In genomic region chr10:128150941-128151340, GRCm38 (mm10) we compare ENCODE assay signal across 8 mouse cellular contexts. TPM values are rescaled to one million over a fixed set of nuclear protein-coding genes. Genes with fewer than 3 reads are reported as not detected.
DNase-seq lines count a peak whose midpoint lies in the region; ATAC-seq and TF ChIP-seq lines count a peak whose summit lies in the region.

No protein-coding gene starts in this region.

- ATAC-seq in heart, embryonic 15.5 days (replicated peaks; ENCODE audit: insufficient number of reproducible peaks, insufficient read depth, low FRiP score, low read depth), result peak; percentile 77
- no peak for ATAC-seq in lung, embryonic 14.5 days (ENCODE audit: insufficient read depth)
- ATAC-seq in forebrain, postnatal 0 days, result no peak
- ATAC-seq in hindbrain, embryonic 14.5 days (ENCODE audit: low FRiP score), result no peak

- H3K9ac ChIP-seq in ES-E14 (ENCODE audit: insufficient read depth, low read depth, low read length, poor library complexity, severe bottlenecking), result peak overlapping the region; percentile 46
- H3K9ac ChIP-seq in heart, embryonic 15.5 days, result 0 out of 2 replicates have a peak overlapping the region, but pooled peaks have one; percentile 16
- H3K9ac ChIP-seq in lung, embryonic 14.5 days, result no peak overlapping the region
- H3K9ac ChIP-seq in forebrain, postnatal 0 days, result no peak overlapping the region
- H3K9ac ChIP-seq in hindbrain, embryonic 14.5 days, result no peak overlapping the region

- WGBS in heart, embryonic 15.5 days, result 43% methylated on average over 14 of the region's 14 CpGs
- WGBS in lung, embryonic 14.5 days, result 74% methylated on average over 14 of the region's 14 CpGs
- WGBS in forebrain, postnatal 0 days, result 81% methylated on average over 14 of the region's 14 CpGs
- 80% methylated on average over 14 of the region's 14 CpGs for WGBS in hindbrain, embryonic 14.5 days

- peak overlapping the region; percentile 51 for H3K4me2 ChIP-seq in heart, embryonic 15.5 days
- no peak overlapping the region for H3K4me2 ChIP-seq in lung, embryonic 14.5 days
- no peak overlapping the region for H3K4me2 ChIP-seq in forebrain, postnatal 0 days (ENCODE audit: low read depth)
- no peak overlapping the region for H3K4me2 ChIP-seq in hindbrain, embryonic 14.5 days (replicated peaks)

- no peak for TF ChIP-seq CTCF in lung, embryonic 14.5 days (IDR thresholded peaks at IDR 0.05; ENCODE audit: low read depth)
- TF ChIP-seq CTCF in forebrain, postnatal 0 days (IDR thresholded peaks at IDR 0.05; ENCODE audit: low read depth), result no peak

- H3K27ac ChIP-seq in ES-E14 (ENCODE audit: insufficient read depth, low read depth, low read length, poor library complexity, severe bottlenecking), result no peak overlapping the region
- H3K27ac ChIP-seq in heart, embryonic 15.5 days, result peak overlapping the region; percentile 89
- peak overlapping the region; percentile 14; the same call in 1 of the 2 replicates for H3K27ac ChIP-seq in lung, embryonic 14.5 days (ENCODE audit: low read depth)
- H3K27ac ChIP-seq in forebrain, postnatal 0 days (ENCODE audit: low read depth, low read length), result no peak overlapping the region
- H3K27ac ChIP-seq in hindbrain, embryonic 14.5 days, result no peak overlapping the region

- H3K27me3 ChIP-seq in heart, embryonic 15.5 days, result no peaks in the 10 kb centered on the region
- no peaks in the 10 kb centered on the region for H3K27me3 ChIP-seq in lung, embryonic 14.5 days (ENCODE audit: insufficient read depth, low read length)
- H3K27me3 ChIP-seq in forebrain, postnatal 0 days (ENCODE audit: insufficient read depth, low read length), result no peaks in the 10 kb centered on the region
- H3K27me3 ChIP-seq in hindbrain, embryonic 14.5 days (ENCODE audit: control insufficient read depth, insufficient read depth, low read length), result no peaks in the 10 kb centered on the region

- in situ Hi-C loops in ES-E14 (cut with MboI; ENCODE audit: low sequenced_read_pairs in 2 of 2, unreplicated experiment in 2 of 2), result no loop called here

- no peaks in the 10 kb centered on the region for H3K9me3 ChIP-seq in ES-E14 (ENCODE audit: control insufficient read depth, insufficient read depth, low read depth, low read length)
- no peaks in the 10 kb centered on the region for H3K9me3 ChIP-seq in heart, embryonic 15.5 days (replicated peaks)
- no peaks in the 10 kb centered on the region for H3K9me3 ChIP-seq in lung, embryonic 14.5 days (ENCODE audit: low read depth, low read length)
- H3K9me3 ChIP-seq in forebrain, postnatal 0 days (ENCODE audit: low read length), result no peaks in the 10 kb centered on the region
- no peaks in the 10 kb centered on the region for H3K9me3 ChIP-seq in hindbrain, embryonic 14.5 days (ENCODE audit: control insufficient read depth, low read length)

- no peak overlapping the region for H3K4me3 ChIP-seq in ES-E14 (ENCODE audit: insufficient read depth in 1 of 2, low read depth in 1 of 2, low read length in 2 of 2, poor library complexity in 1 of 2, severe bottlenecking in 1 of 2)
- H3K4me3 ChIP-seq in heart, embryonic 15.5 days, result peak overlapping the region; percentile 18; the same call in 1 of the 2 replicates
- H3K4me3 ChIP-seq in lung, embryonic 14.5 days (ENCODE audit: low read depth, low read length), result no peak overlapping the region
- H3K4me3 ChIP-seq in forebrain, postnatal 0 days (ENCODE audit: low read depth, low read length), result no peak overlapping the region
- H3K4me3 ChIP-seq in hindbrain, embryonic 14.5 days (replicated peaks; ENCODE audit: low read length), result no peak overlapping the region

- peaks cover 7 to 9% of the 10 kb centered on the region in 2 experiments; a peak in 3 of 4 replicates for H3K4me1 ChIP-seq in ES-E14 (ENCODE audit: control insufficient read depth in 2 of 2, insufficient read depth in 2 of 2, low read length in 2 of 2, poor library complexity in 1 of 2)
- H3K4me1 ChIP-seq in heart, embryonic 15.5 days (replicated peaks), result peaks cover 45% of the 10 kb centered on the region
- H3K4me1 ChIP-seq in lung, embryonic 14.5 days (ENCODE audit: insufficient read depth), result 0 out of 2 replicates have a peak, but pooled peaks cover 3% of the 10 kb centered on the region
- H3K4me1 ChIP-seq in forebrain, postnatal 0 days (ENCODE audit: insufficient read depth), result no peaks in the 10 kb centered on the region
- H3K4me1 ChIP-seq in hindbrain, embryonic 14.5 days (replicated peaks; ENCODE audit: control insufficient read depth, insufficient read depth, low read length), result no peaks in the 10 kb centered on the region

- peaks cover 6% of the 10 kb centered on the region for H3K36me3 ChIP-seq in ES-E14 (ENCODE audit: control insufficient read depth, insufficient read depth, low read length, poor library complexity, severe bottlenecking)
- H3K36me3 ChIP-seq in heart, embryonic 15.5 days, result peaks cover 4% of the 10 kb centered on the region; the same call in 1 of the 2 replicates
- H3K36me3 ChIP-seq in lung, embryonic 14.5 days (ENCODE audit: insufficient read depth), result peaks cover 4% of the 10 kb centered on the region; the same call in 1 of the 2 replicates
- no peaks in the 10 kb centered on the region for H3K36me3 ChIP-seq in forebrain, postnatal 0 days (ENCODE audit: insufficient read depth)
- no peaks in the 10 kb centered on the region; the same call in 1 of the 2 replicates for H3K36me3 ChIP-seq in hindbrain, embryonic 14.5 days (replicated peaks; ENCODE audit: control insufficient read depth, insufficient read depth)

- no peak for DNase-seq in ES-E14 (ENCODE audit: low read depth, low spot score)
- DNase-seq in adrenal gland, postnatal 25 days, result peak; percentile 81
- DNase-seq in lung, embryonic 14.5 days, result peak; percentile 75
- no peak for DNase-seq in forebrain, postnatal 0 days
- no peak for DNase-seq in embryo, embryonic 10 days (ENCODE audit: low spot score)
- DNase-seq in frontal cortex, postnatal 14 days (ENCODE audit: low spot score in 2 of 2), result no peak
- DNase-seq in hindbrain, embryonic 14.5 days (ENCODE audit: low spot score), result no peak

TF ChIP-seq in ES-E14, 5 proteins besides CTCF, POLR2A, EP300 and RAD21:
- TF ChIP-seq MAFK (IDR thresholded peaks at IDR 0.05; ENCODE audit: insufficient read depth, low read depth, low read length) (no peak), HCFC1 (IDR thresholded peaks at IDR 0.05; ENCODE audit: borderline replicate concordance, insufficient read depth, low read length) (no peak), ZC3H11A (IDR thresholded peaks at IDR 0.05; ENCODE audit: borderline replicate concordance, low read depth, low read length) (no peak), ZNF384 (IDR thresholded peaks at IDR 0.05; ENCODE audit: low read depth, low read length) (no peak), CHD2 (IDR thresholded peaks at IDR 0.05; ENCODE audit: low read depth, low read length) (no peak)

RNA-seq across cellular contexts. Expression of gene Rbms2, which starts 29.2 kb away (rescaled TPM):
- total RNA-seq in ES-E14 (2012; rRNA removed), result 23.2 and 30.8 TPM in 2 replicates
- 84.6 and 85.7 TPM in 2 replicates for total RNA-seq in adrenal gland, postnatal 25 days (2021)
- 33.8 and 38.2 TPM in 2 replicates for polyA plus RNA-seq in heart, embryonic 15.5 days (2015; fragmentation: Nextera tagmentation; extraction: Ambion mirVana)
- 26.5 and 27.6 TPM in 2 replicates for polyA plus RNA-seq in lung, embryonic 14.5 days (2014; fragmentation: Nextera tagmentation; extraction: Ambion mirVana)
- 6.3 and 9.9 TPM in 2 replicates for total RNA-seq in forebrain, postnatal 0 days (2014; rRNA removed)
- 4.7 and 5.6 TPM in 2 replicates for polyA plus RNA-seq in forebrain, postnatal 0 days (2015; fragmentation: Nextera tagmentation; extraction: Ambion mirVana)
- 7.7 and 8.2 TPM in 2 replicates for polyA plus RNA-seq in hindbrain, embryonic 14.5 days (2014; fragmentation: Nextera tagmentation; extraction: Ambion mirVana)

RNA-seq across cellular contexts. Expression of gene Gls2, which starts 43.3 kb away (rescaled TPM):
- total RNA-seq in ES-E14 (2012; rRNA removed), result 21.9 and 40.7 TPM in 2 replicates
- 1.3 and 5.5 TPM in 2 replicates for total RNA-seq in adrenal gland, postnatal 25 days (2021)
- polyA plus RNA-seq in heart, embryonic 15.5 days (2015; fragmentation: Nextera tagmentation; extraction: Ambion mirVana), result 0.58 and 0.66 TPM in 2 replicates
- polyA plus RNA-seq in lung, embryonic 14.5 days (2014; fragmentation: Nextera tagmentation; extraction: Ambion mirVana), result 1.8 and 2.3 TPM in 2 replicates
- 1.00 and 2.1 TPM in 2 replicates for total RNA-seq in forebrain, postnatal 0 days (2014; rRNA removed)
- polyA plus RNA-seq in forebrain, postnatal 0 days (2015; fragmentation: Nextera tagmentation; extraction: Ambion mirVana), result 1.1 and 1.2 TPM in 2 replicates
- polyA plus RNA-seq in hindbrain, embryonic 14.5 days (2014; fragmentation: Nextera tagmentation; extraction: Ambion mirVana), result 1.7 and 1.9 TPM in 2 replicates

RNA-seq across cellular contexts. Expression of gene Baz2a, which starts 59.6 kb away (rescaled TPM):
- total RNA-seq in ES-E14 (2012; rRNA removed), result 42.8 and 59.9 TPM in 2 replicates
- total RNA-seq in adrenal gland, postnatal 25 days (2021), result 52.2 and 73.2 TPM in 2 replicates
- 7.5 and 10.1 TPM in 2 replicates for polyA plus RNA-seq in heart, embryonic 15.5 days (2015; fragmentation: Nextera tagmentation; extraction: Ambion mirVana)
- polyA plus RNA-seq in lung, embryonic 14.5 days (2014; fragmentation: Nextera tagmentation; extraction: Ambion mirVana), result 23.9 and 26.2 TPM in 2 replicates
- total RNA-seq in forebrain, postnatal 0 days (2014; rRNA removed), result 9.3 and 10.0 TPM in 2 replicates
- 3.8 and 7.0 TPM in 2 replicates for polyA plus RNA-seq in forebrain, postnatal 0 days (2015; fragmentation: Nextera tagmentation; extraction: Ambion mirVana)
- polyA plus RNA-seq in hindbrain, embryonic 14.5 days (2014; fragmentation: Nextera tagmentation; extraction: Ambion mirVana), result 17.7 and 19.0 TPM in 2 replicates

Comparison
In these comparisons a context has a peak if more than half of its experiments do, and no peak if none do; other contexts are left out.
1. DNase-seq: peak in adrenal gland, postnatal 25 days (single experiment) and lung, embryonic 14.5 days (single experiment); none in ES-E14 (single experiment), forebrain, postnatal 0 days (single experiment), embryo, embryonic 10 days (single experiment), frontal cortex, postnatal 14 days (0 of 2) and hindbrain, embryonic 14.5 days (single experiment).
2. H3K27ac ChIP-seq: peak in heart, embryonic 15.5 days (single experiment) and lung, embryonic 14.5 days (single experiment); none in ES-E14 (single experiment), forebrain, postnatal 0 days (single experiment) and hindbrain, embryonic 14.5 days (single experiment).
3. H3K9ac ChIP-seq: peak in ES-E14 (single experiment) and heart, embryonic 15.5 days (single experiment); none in lung, embryonic 14.5 days (single experiment), forebrain, postnatal 0 days (single experiment) and hindbrain, embryonic 14.5 days (single experiment).